Mouse (Mus musculus): ENCODE results near the gene P2rx6. TPM values are rescaled to one million over a fixed set of nuclear protein-coding genes. Genes with fewer than 3 reads are reported as not detected.

The P2rx6 gene
- polyA plus RNA-seq, 1 experiment = 0.86 TPM

DNA sequence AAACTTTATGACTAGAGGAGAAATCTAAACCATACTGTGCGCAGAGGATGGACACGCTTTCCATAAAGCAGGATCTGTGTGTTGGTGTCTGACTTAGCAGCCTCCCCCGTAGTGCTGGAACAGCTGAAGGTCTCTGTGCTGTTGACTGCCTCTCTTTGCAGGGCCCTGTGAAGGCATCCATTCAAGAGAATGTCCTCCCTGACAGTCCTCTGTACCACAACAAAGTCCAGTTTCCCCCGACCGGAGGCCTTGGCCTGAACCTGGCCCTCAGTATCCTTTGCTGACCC is 64.5 kb downstream of the P2rx6 start:
- no peaks in the 10 kb centered on the region for H3K4me1 ChIP-seq (ENCODE audit: control insufficient read depth, insufficient read depth, low read length)
- no peak for TF ChIP-seq CTCF (conservative IDR thresholded peaks at IDR 0.05; ENCODE audit: insufficient read depth, insufficient read length, low read depth, low read length)
- TF ChIP-seq POLR2A (IDR thresholded peaks at IDR 0.05; ENCODE audit: low read depth, low read length) = no peak
- H3K27ac ChIP-seq (ENCODE audit: insufficient read depth, low read depth, low read length) = no peak overlapping the region
- H3K4me3 ChIP-seq (ENCODE audit: insufficient read depth, low read depth, low read length) = no peak overlapping the region
- H3K36me3 ChIP-seq (ENCODE audit: control insufficient read depth, insufficient read depth, low read length) = 0 out of 2 replicates have a peak, but pooled peaks cover 2% of the 10 kb centered on the region
- 96% methylated on average over 5 of the region's 5 CpGs for WGBS
- H3K27me3 ChIP-seq (replicated peaks; ENCODE audit: control insufficient read depth, insufficient read depth, low read length) = no peaks in the 10 kb centered on the region
- DNase-seq = no peak

Other genes with a start within 250 kb of the P2rx6 start
- gene Serpind1, start 230.5 kb upstream of the P2rx6 start, polyA plus RNA-seq (2012; rRNA removed) = 0.57 and 0.80 TPM in 2 replicates
- gene Snap29, start 155.9 kb upstream of the P2rx6 start, polyA plus RNA-seq (2012; rRNA removed) = 8.9 and 11.4 TPM in 2 replicates
- 105 and 124 TPM in 2 replicates for gene Pi4ka, start 155.6 kb upstream of the P2rx6 start, polyA plus RNA-seq (2012; rRNA removed)
- gene Crkl, start 109.9 kb upstream of the P2rx6 start, polyA plus RNA-seq (2012; rRNA removed) = 34.4 and 43.3 TPM in 2 replicates
- gene Aifm3, start 72.3 kb upstream of the P2rx6 start, polyA plus RNA-seq (2012; rRNA removed) = 11.7 and 14.8 TPM in 2 replicates
- 295 and 386 TPM in 2 replicates for gene Lztr1, start 53.2 kb upstream of the P2rx6 start, polyA plus RNA-seq (2012; rRNA removed)
- 103 and 115 TPM in 2 replicates for gene Thap7, start 30.7 kb upstream of the P2rx6 start, polyA plus RNA-seq (2012; rRNA removed)
- gene Lrrc74b, start 638 bp upstream of the P2rx6 start, polyA plus RNA-seq (2012; rRNA removed) = 0.05 and 0.11 TPM in 2 replicates
- 8.1 and 9.1 TPM in 2 replicates for gene Slc7a4, start 21.3 kb downstream of the P2rx6 start, polyA plus RNA-seq (2012; rRNA removed)
- gene Smpd4, start 57.5 kb downstream of the P2rx6 start, polyA plus RNA-seq (2012; rRNA removed) = 53.0 and 53.8 TPM in 2 replicates
- gene Ccdc74a, start 84.6 kb downstream of the P2rx6 start, polyA plus RNA-seq (2012; rRNA removed) = 0.42 and 1.0 TPM in 2 replicates
- gene Med15, start 171.0 kb downstream of the P2rx6 start, polyA plus RNA-seq (2012; rRNA removed) = 48.6 and 54.3 TPM in 2 replicates
- 50.9 and 69.4 TPM in 2 replicates for gene Klhl22, start 197.7 kb downstream of the P2rx6 start, polyA plus RNA-seq (2012; rRNA removed)
- gene Scarf2, start 235.4 kb downstream of the P2rx6 start, polyA plus RNA-seq (2012; rRNA removed) = 26.8 and 38.2 TPM in 2 replicates

Measured in kidney, adult 2 months (tissue).